Mouse (Mus musculus): ENCODE measurements at regions not wholly inside any gene's neighbourhood (a gene's known extent, or its start where the extent isn't known, plus 50 kb on each side); places are given as distances from the start of the nearest gene placed in this dataset.

- H3K4me3 ChIP-seq, result no peak overlapping the region
- no peak overlapping the region for H3K27ac ChIP-seq (replicated peaks)
- no peaks in the 10 kb centered on the region for H3K9me3 ChIP-seq
- 62% methylated on average over 13 of the region's 13 CpGs for WGBS
- peaks cover 20% of the 10 kb centered on the region for H3K4me1 ChIP-seq (replicated peaks)
- H3K36me3 ChIP-seq, result no peaks in the 10 kb centered on the region
- H3K27me3 ChIP-seq, result no peaks in the 10 kb centered on the region
- no peak for ATAC-seq (ENCODE audit: low read depth)
- no peak overlapping the region for H3K9ac ChIP-seq
- no peak overlapping the region for H3K4me2 ChIP-seq
Observed at GRCm38 (mm10) chr16:93380717-93381671, 222.9 kb downstream of the Setd4 start.

GRCm38 (mm10) chr16:93380117-93380516 lies 223.7 kb downstream of the Setd4 start:
- no peak for ATAC-seq (ENCODE audit: low read depth)
- H3K27me3 ChIP-seq, result no peaks in the 10 kb centered on the region
- H3K36me3 ChIP-seq, result no peaks in the 10 kb centered on the region
- H3K4me2 ChIP-seq, result no peak overlapping the region
- no peak overlapping the region for H3K9ac ChIP-seq
- no peaks in the 10 kb centered on the region for H3K9me3 ChIP-seq
- no peak overlapping the region for H3K4me3 ChIP-seq
- H3K27ac ChIP-seq (replicated peaks), result no peak overlapping the region
- 55% methylated on average over 4 of the region's 4 CpGs for WGBS
- peaks cover 20% of the 10 kb centered on the region for H3K4me1 ChIP-seq (replicated peaks)

- peaks cover 20% of the 10 kb centered on the region for H3K4me1 ChIP-seq (replicated peaks)
- H3K9me3 ChIP-seq, result no peaks in the 10 kb centered on the region
- no peaks in the 10 kb centered on the region for H3K36me3 ChIP-seq
- H3K4me3 ChIP-seq, result no peak overlapping the region
- H3K27ac ChIP-seq (replicated peaks), result no peak overlapping the region
- no peak overlapping the region for H3K9ac ChIP-seq
- no peak overlapping the region for H3K4me2 ChIP-seq
- H3K27me3 ChIP-seq, result no peaks in the 10 kb centered on the region
- 45% methylated on average over 6 of the region's 6 CpGs for WGBS
- no peak for ATAC-seq (ENCODE audit: low read depth)
Observed at GRCm38 (mm10) chr16:93379611-93380010, 224.3 kb downstream of the Setd4 start.

GRCm38 (mm10) chr16:93374669-93375068 lies 229.2 kb downstream of the Setd4 start:
- Histone ChIP-seq H3K4me1 (replicated peaks) (peaks cover 9% of the 10 kb centered on the region), H3K36me3 (no peaks in the 10 kb centered on the region), H3K9ac (no peak overlapping the region), H3K4me2 (no peak overlapping the region), H3K27me3 (no peaks in the 10 kb centered on the region), H3K9me3 (no peaks in the 10 kb centered on the region), H3K27ac (replicated peaks) (no peak overlapping the region), H3K4me3 (no peak overlapping the region)
- no peak for ATAC-seq (ENCODE audit: low read depth)
- 83% methylated on average over 6 of the region's 6 CpGs for WGBS

- H3K27me3 ChIP-seq, result no peaks in the 10 kb centered on the region
- peak; percentile 42; the same call in 1 of the 2 replicates for ATAC-seq (ENCODE audit: low read depth)
- H3K4me2 ChIP-seq, result no peak overlapping the region
- WGBS, result 60% methylated on average over 10 of the region's 10 CpGs
- H3K4me3 ChIP-seq, result no peak overlapping the region
- no peaks in the 10 kb centered on the region for H3K9me3 ChIP-seq
- H3K9ac ChIP-seq, result no peak overlapping the region
- peaks cover 20% of the 10 kb centered on the region for H3K4me1 ChIP-seq (replicated peaks)
- no peaks in the 10 kb centered on the region for H3K36me3 ChIP-seq
- peak overlapping the region; percentile 46; the same call in 1 of the 2 replicates for H3K27ac ChIP-seq (replicated peaks)
Observed at GRCm38 (mm10) chr16:93369766-93370146, 234.1 kb downstream of the Setd4 start.

- Histone ChIP-seq H3K27me3 (no peaks in the 10 kb centered on the region), H3K36me3 (no peaks in the 10 kb centered on the region), H3K4me3 (no peak overlapping the region), H3K9ac (no peak overlapping the region), H3K4me1 (replicated peaks) (peaks cover 20% of the 10 kb centered on the region), H3K4me2 (no peak overlapping the region), H3K27ac (replicated peaks) (peak overlapping the region; percentile 46; the same call in 1 of the 2 replicates), H3K9me3 (no peaks in the 10 kb centered on the region)
- 68% methylated on average over 21 of the region's 21 CpGs for WGBS
- peak; percentile 64; the same call in 1 of the 2 replicates for ATAC-seq (ENCODE audit: low read depth)
Observed at GRCm38 (mm10) chr16:93368824-93369765, 234.8 kb downstream of the Setd4 start.

GRCm38 (mm10) chr16:93367995-93368394 lies 235.9 kb downstream of the Setd4 start:
- Histone ChIP-seq H3K4me3 (no peak overlapping the region), H3K9me3 (no peaks in the 10 kb centered on the region), H3K36me3 (no peaks in the 10 kb centered on the region), H3K9ac (no peak overlapping the region), H3K27ac (replicated peaks) (0 out of 2 replicates have a peak overlapping the region, but pooled peaks have one; percentile 24), H3K27me3 (no peaks in the 10 kb centered on the region), H3K4me2 (no peak overlapping the region), H3K4me1 (replicated peaks) (peaks cover 26% of the 10 kb centered on the region)
- 71% methylated on average over 6 of the region's 6 CpGs for WGBS
- ATAC-seq (ENCODE audit: low read depth), result no peak

GRCm38 (mm10) chr16:93367246-93367805 lies 236.5 kb downstream of the Setd4 start:
- WGBS, result 87% methylated on average over 8 of the region's 8 CpGs
- Histone ChIP-seq H3K4me1 (replicated peaks) (peaks cover 26% of the 10 kb centered on the region), H3K36me3 (no peaks in the 10 kb centered on the region), H3K4me3 (no peak overlapping the region), H3K9me3 (no peaks in the 10 kb centered on the region), H3K4me2 (no peak overlapping the region), H3K27ac (replicated peaks) (no peak overlapping the region), H3K27me3 (no peaks in the 10 kb centered on the region), H3K9ac (no peak overlapping the region)
- no peak for ATAC-seq (ENCODE audit: low read depth)

GRCm38 (mm10) chr16:93366383-93366941 lies 237.4 kb downstream of the Setd4 start:
- Histone ChIP-seq H3K4me1 (replicated peaks) (peaks cover 26% of the 10 kb centered on the region), H3K27me3 (no peaks in the 10 kb centered on the region), H3K36me3 (no peaks in the 10 kb centered on the region), H3K4me2 (no peak overlapping the region), H3K4me3 (no peak overlapping the region), H3K9ac (no peak overlapping the region), H3K9me3 (no peaks in the 10 kb centered on the region), H3K27ac (replicated peaks) (no peak overlapping the region)
- ATAC-seq (ENCODE audit: low read depth), result no peak
- WGBS, result 90% methylated on average over 5 of the region's 5 CpGs

GRCm38 (mm10) chr16:93365236-93365951 lies 238.5 kb downstream of the Setd4 start:
- no peak for ATAC-seq (ENCODE audit: low read depth)
- Histone ChIP-seq H3K9me3 (no peaks in the 10 kb centered on the region), H3K27ac (replicated peaks) (no peak overlapping the region), H3K27me3 (no peaks in the 10 kb centered on the region), H3K4me3 (no peak overlapping the region), H3K4me1 (replicated peaks) (peaks cover 26% of the 10 kb centered on the region), H3K36me3 (no peaks in the 10 kb centered on the region), H3K4me2 (no peak overlapping the region), H3K9ac (no peak overlapping the region)
- 84% methylated on average over 3 of the region's 3 CpGs for WGBS

GRCm38 (mm10) chr16:93359772-93360171 lies 244.1 kb downstream of the Setd4 start:
- H3K27ac ChIP-seq (replicated peaks), result no peak overlapping the region
- no peaks in the 10 kb centered on the region for H3K36me3 ChIP-seq
- 93% methylated on average over 8 of the region's 8 CpGs for WGBS
- no peaks in the 10 kb centered on the region for H3K27me3 ChIP-seq
- H3K4me1 ChIP-seq (replicated peaks), result peaks cover 5% of the 10 kb centered on the region; the same call in 1 of the 2 replicates
- no peak overlapping the region for H3K4me2 ChIP-seq
- no peaks in the 10 kb centered on the region for H3K9me3 ChIP-seq
- no peak for ATAC-seq (ENCODE audit: low read depth)
- no peak overlapping the region for H3K9ac ChIP-seq
- no peak overlapping the region for H3K4me3 ChIP-seq

Data from neural tube, embryonic 13.5 days (tissue).